Mouse (Mus musculus): ENCODE measurements around the gene Coq10a.

DNA sequence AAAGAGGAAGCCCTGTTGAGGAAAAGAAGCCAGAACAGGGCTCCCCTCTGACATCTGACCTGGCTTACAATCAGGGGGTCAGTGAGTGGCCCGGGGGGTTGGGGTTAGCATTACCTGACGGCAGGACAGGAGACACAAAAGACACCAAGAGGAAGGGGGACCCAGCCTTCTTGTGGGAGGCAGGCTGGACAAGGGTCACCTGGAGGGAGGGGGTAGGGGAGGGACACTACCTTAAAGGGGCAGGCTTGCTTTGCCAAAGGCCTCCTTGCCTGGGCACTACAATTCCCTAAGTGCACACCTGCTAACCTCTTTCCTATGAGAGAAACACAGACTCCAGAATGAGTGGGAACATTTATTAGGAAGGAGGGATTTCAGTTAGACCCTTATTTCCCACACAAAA lies 32.3 kb upstream of the Coq10a start, which contains the start of gene Slc39a5:
- no peak for TF ChIP-seq POLR2A (IDR thresholded peaks at IDR 0.05; ENCODE audit: insufficient read length, low read depth)
- no peak for TF ChIP-seq TCF3 (IDR thresholded peaks at IDR 0.05; ENCODE audit: insufficient read length, low read depth)
- TF ChIP-seq USF1 (IDR thresholded peaks at IDR 0.05; ENCODE audit: low read depth), result no peak
- TF ChIP-seq REST (IDR thresholded peaks at IDR 0.05; ENCODE audit: insufficient read depth, insufficient read length), result no peak
- no peak for TF ChIP-seq MAX (IDR thresholded peaks at IDR 0.05; ENCODE audit: low read depth)
- TF ChIP-seq MYOG (IDR thresholded peaks at IDR 0.05; ENCODE audit: control insufficient read depth in 1 of 3, insufficient read depth in 1 of 3, insufficient read length in 2 of 3, low read depth in 2 of 3), result no peak
- TF ChIP-seq POLR2AphosphoS2 (IDR thresholded peaks at IDR 0.05; ENCODE audit: insufficient read length, low read depth), result no peak
- no peak for TF ChIP-seq MYOD1 (IDR thresholded peaks at IDR 0.05; ENCODE audit: control insufficient read depth in 1 of 3, insufficient read length in 2 of 3, low read depth in 2 of 3)
- no peak for TF ChIP-seq SRF (IDR thresholded peaks at IDR 0.05; ENCODE audit: control insufficient read depth, insufficient read length, low read depth)
- TF ChIP-seq E2F4 (IDR thresholded peaks at IDR 0.05; ENCODE audit: insufficient read depth), result no peak
- TF ChIP-seq CEBPB (IDR thresholded peaks at IDR 0.05; ENCODE audit: insufficient read depth, poor library complexity, severe bottlenecking), result no peak
- TF ChIP-seq TCF12 (IDR thresholded peaks at IDR 0.05; ENCODE audit: insufficient read depth, poor library complexity, severe bottlenecking), result no peak
